Mouse (Mus musculus) testis, adult 2 months (tissue): ENCODE results near the gene Kif9.

Source experiments
- CTCF ChIP-seq: fragments of 200-500 bp; IDR thresholded peaks from 2 replicates; pipeline ENCODE4 v1.5.1; 2012; ENCODE audit warnings: low read depth, mild to moderate bottlenecking, inconsistent platforms, low read length, moderate library complexity; ENCODE audit not compliant: control insufficient read depth, insufficient read depth, insufficient replicate concordance
- POLR2A ChIP-seq: fragments of 200-500 bp; IDR thresholded peaks from 2 replicates; pipeline ENCODE4 v1.6.1; 2012; ENCODE audit warnings: low read depth, mild to moderate bottlenecking, inconsistent platforms, low read length, moderate library complexity; ENCODE audit not compliant: control insufficient read depth

GRCm38 (mm10) chr9:110448356-110448755 lies 28.4 kb upstream of the Kif9 start:
- no peak for TF ChIP-seq CTCF
- TF ChIP-seq POLR2A = no peak
